Mouse (Mus musculus): Measurements from ENCODE around the gene Abhd8. TPM values are rescaled to one million over a fixed set of nuclear protein-coding genes. Genes with fewer than 3 reads are reported as not detected.
A peak's percentile ranks its signal among the peaks of the same experiment; 100 is the strongest.

Abhd8 gene
- polyA plus RNA-seq, 1 experiment from 2014 or later = 192 TPM

DNA sequence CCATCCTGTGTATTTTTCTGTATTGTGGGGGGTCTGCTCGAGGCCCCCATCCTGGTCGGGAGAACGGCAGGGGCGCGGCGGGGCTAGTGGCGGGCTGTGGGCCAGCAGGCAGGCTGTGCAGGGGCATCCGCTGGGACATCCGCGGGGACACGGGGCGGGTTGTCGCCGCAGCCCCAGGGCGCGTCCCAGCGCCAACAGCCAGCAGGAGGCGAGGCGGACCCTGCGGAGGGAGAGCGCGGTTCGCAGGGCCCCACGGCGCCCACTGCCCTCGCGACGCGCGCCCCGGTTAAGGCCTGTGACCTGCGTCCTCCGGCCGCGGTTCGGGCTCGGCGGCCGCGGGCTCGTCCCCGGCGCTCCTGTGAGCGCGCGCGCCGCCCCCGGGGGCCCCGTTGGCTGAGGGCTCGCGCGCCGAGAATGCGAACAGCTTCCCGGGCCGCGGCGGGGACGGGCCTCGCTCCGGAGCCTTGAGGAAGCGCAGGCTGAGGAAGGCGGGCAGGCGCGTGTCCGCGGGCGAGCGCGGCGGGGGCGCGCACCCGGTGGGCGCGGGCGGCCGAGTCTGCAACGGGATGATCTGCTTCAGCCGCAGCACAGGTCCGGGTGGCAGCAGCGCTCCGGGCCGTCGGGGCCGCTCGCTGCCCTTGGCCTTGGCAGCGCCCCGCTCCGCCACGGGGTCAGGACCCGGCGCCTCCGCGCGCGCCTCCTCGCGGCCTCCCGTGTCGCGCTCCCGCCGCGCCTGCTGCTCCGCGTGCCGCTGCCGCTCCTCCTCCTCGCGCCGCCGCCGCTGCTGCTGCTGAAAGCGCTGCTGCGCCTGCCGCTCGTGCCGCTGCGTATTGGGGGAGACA lies 12.9 kb upstream of the Abhd8 start:
- peak overlapping the region; percentile 56 for H3K4me3 ChIP-seq (replicated peaks)
- peaks cover 25% of the 10 kb centered on the region for H3K4me1 ChIP-seq
- peak overlapping the region; percentile 65 for H3K9ac ChIP-seq (replicated peaks)
- H3K4me2 ChIP-seq = peak overlapping the region; percentile 81
- H3K27me3 ChIP-seq (replicated peaks) = no peaks in the 10 kb centered on the region
- peak; percentile 79 for ATAC-seq (ENCODE audit: low FRiP score)
- H3K27ac ChIP-seq (replicated peaks) = peak overlapping the region; percentile 93
- WGBS = under 1% methylated on average over 76 of the region's 121 CpGs
- peaks cover 70% of the 10 kb centered on the region for H3K36me3 ChIP-seq
- H3K9me3 ChIP-seq (replicated peaks) = no peaks in the 10 kb centered on the region

DNA sequence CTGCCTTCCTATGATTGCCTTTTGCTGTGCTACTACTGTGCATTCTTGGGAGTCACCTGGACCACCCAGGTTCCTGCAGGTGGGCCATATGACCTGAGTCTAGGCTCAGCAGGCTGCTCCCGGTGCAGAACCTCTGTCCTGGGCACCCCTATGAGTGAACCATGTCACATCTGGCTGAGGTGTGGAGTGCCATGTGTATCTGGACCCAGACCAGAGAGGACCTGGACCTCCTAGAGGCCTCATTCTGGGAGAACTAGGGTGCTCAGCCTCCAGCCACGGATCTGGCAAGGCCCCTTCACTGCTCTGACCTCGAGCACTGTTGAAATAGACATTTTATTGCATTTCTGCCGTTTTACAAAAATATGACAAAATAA lies 12.2 kb upstream of the Abhd8 start:
- no peaks in the 10 kb centered on the region for H3K9me3 ChIP-seq (replicated peaks)
- H3K27ac ChIP-seq (replicated peaks) = peak overlapping the region; percentile 93
- peaks cover 70% of the 10 kb centered on the region for H3K36me3 ChIP-seq
- peak overlapping the region; percentile 56 for H3K4me3 ChIP-seq (replicated peaks)
- peak overlapping the region; percentile 65 for H3K9ac ChIP-seq (replicated peaks)
- 31% methylated on average over 4 of the region's 4 CpGs for WGBS
- peaks cover 30% of the 10 kb centered on the region for H3K4me1 ChIP-seq
- no peaks in the 10 kb centered on the region for H3K27me3 ChIP-seq (replicated peaks)
- peak; percentile 5; the same call in 1 of the 2 replicates for ATAC-seq (ENCODE audit: low FRiP score)
- H3K4me2 ChIP-seq = peak overlapping the region; percentile 81

DNA sequence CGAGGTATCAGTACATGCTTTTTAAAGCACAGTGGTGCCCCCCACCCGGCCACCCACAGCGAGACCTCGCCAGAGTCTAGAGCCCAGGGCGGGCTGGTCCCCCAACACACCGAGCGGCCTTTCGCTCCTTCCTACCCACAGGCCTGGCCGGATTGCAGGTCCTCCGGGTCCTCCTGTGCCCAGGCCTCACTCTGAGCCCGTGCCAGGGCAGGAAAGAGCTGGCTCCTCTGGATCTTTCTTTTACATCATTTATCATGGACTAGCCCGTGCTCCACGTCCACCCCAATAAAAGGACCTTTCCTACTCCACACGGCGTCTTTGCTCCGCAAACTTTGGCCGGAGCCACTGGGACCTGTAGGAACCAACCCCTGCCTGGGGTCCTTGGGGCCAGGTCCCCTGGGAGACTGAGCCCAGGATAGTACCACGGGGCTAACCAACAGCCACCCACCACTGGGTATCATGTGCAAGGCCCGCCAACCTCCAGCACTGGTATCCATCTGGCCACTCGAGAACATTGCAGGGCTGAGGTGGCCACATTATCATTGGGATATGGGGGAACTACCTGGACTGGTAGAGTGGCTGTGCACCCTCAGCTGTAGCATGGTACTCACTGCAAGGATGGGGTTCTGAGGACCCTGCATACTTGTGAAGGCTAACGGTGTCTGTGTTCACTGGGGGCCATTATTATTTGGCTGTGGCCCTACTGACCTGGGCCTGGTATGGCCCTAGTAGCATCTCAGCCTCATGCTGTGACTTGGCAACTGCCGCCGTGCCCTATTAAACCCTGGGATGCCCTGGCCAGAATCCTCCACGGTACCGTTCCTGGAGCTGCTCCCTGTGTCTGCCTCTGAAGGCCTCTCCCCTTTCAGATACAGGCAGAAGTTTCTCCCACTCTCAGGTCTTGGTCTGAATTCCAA lies 11.6 kb upstream of the Abhd8 start:
- H3K4me2 ChIP-seq = 0 out of 2 replicates have a peak overlapping the region, but pooled peaks have one; percentile 81
- H3K27me3 ChIP-seq (replicated peaks) = no peaks in the 10 kb centered on the region
- WGBS = 89% methylated on average over 25 of the region's 25 CpGs
- peak overlapping the region; percentile 56; the same call in 1 of the 2 replicates for H3K4me3 ChIP-seq (replicated peaks)
- peak overlapping the region; percentile 93 for H3K27ac ChIP-seq (replicated peaks)
- peaks cover 64% of the 10 kb centered on the region for H3K36me3 ChIP-seq
- no peak for ATAC-seq (ENCODE audit: low FRiP score)
- H3K9ac ChIP-seq (replicated peaks) = no peak overlapping the region
- no peaks in the 10 kb centered on the region for H3K9me3 ChIP-seq (replicated peaks)
- H3K4me1 ChIP-seq = peaks cover 36% of the 10 kb centered on the region

DNA sequence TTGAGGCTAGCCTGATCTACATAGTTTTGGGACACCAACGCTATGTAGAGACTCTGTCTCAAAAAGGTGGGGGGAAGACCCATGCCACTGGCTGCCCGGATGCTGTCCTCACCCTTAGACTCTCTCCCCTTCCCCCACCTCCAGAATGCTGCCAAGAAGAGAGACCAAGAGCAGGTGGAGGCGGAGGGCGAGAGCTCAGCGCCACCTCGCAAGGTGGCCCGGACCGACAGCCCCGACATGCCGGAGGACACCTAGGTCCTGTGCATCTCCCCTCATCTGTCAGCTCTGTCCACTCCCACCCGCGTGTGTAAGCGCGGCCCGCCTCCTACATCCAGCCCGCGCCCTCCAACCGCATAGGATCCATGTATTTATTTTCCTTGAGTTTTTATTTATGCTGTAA lies 10.9 kb upstream of the Abhd8 start:
- no peak overlapping the region for H3K4me3 ChIP-seq (replicated peaks)
- H3K4me1 ChIP-seq = peaks cover 41% of the 10 kb centered on the region
- no peak overlapping the region for H3K4me2 ChIP-seq
- H3K27me3 ChIP-seq (replicated peaks) = no peaks in the 10 kb centered on the region
- peaks cover 58% of the 10 kb centered on the region for H3K36me3 ChIP-seq
- ATAC-seq (ENCODE audit: low FRiP score) = no peak
- WGBS = 96% methylated on average over 18 of the region's 18 CpGs
- H3K9me3 ChIP-seq (replicated peaks) = no peaks in the 10 kb centered on the region
- no peak overlapping the region for H3K9ac ChIP-seq (replicated peaks)
- H3K27ac ChIP-seq (replicated peaks) = no peak overlapping the region

DNA sequence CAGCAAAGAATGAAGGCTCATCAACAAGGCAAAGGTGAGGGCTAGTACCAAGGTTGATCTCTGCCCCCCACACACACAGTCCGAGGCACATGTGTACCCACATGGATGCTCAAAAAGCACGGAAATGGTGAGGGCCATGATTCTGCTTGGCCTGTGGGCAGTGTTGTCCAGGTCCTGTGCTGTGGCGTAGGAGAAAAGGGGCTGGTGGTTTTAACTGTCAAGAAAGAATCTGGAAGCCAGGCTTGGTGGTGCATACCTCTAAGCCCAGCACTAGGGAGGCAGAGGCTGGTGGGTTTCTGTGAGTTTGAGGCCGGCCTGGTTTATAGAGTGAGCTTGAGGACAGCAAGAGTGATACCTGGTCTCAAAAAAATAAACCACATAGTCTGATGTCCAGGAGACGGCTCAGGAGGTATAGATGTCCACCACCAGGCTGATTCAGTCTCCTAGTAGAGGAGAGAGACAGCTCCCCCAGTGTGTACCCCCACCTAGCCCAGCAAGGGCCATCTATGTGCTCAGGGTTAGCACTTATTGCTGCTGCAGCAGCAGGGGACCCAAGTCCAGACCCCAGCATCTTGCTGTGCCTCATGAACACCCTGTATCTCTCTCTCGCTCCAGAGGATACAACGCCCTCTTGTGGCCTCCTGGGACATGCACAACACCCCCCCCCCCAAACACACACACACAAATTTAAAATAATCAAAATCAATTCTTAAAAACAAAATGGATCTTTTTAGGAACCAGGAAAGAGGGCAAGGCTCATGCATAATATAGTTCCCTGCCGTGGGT lies 9.3 kb upstream of the Abhd8 start:
- H3K9me3 ChIP-seq (replicated peaks) = no peaks in the 10 kb centered on the region
- peaks cover 44% of the 10 kb centered on the region for H3K4me1 ChIP-seq
- peaks cover 45% of the 10 kb centered on the region for H3K36me3 ChIP-seq
- no peak overlapping the region for H3K4me3 ChIP-seq (replicated peaks)
- H3K27me3 ChIP-seq (replicated peaks) = no peaks in the 10 kb centered on the region
- ATAC-seq (ENCODE audit: low FRiP score) = no peak
- H3K9ac ChIP-seq (replicated peaks) = no peak overlapping the region
- no peak overlapping the region for H3K27ac ChIP-seq (replicated peaks)
- H3K4me2 ChIP-seq = no peak overlapping the region
- 93% methylated on average over 8 of the region's 8 CpGs for WGBS

DNA sequence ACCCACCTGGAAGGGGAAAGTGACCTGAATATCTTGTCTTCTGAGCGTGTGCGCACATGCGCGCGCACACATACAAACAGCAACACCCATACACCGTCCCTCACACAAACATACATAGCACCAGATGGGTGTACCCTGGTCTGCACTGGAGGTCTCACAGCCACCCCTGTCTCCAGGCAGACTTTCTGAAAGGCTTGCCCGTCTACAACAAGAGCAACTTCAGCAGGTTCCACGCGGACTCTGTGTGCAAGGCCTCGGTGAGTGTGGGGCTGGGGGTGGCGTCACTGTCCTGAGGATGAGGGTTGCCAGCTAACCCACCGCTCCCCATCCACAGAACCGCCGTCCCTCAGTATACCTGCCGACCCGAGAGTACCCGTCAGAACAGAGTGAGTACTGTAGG lies 8.4 kb upstream of the Abhd8 start:
- H3K4me1 ChIP-seq = peaks cover 35% of the 10 kb centered on the region

DNA sequence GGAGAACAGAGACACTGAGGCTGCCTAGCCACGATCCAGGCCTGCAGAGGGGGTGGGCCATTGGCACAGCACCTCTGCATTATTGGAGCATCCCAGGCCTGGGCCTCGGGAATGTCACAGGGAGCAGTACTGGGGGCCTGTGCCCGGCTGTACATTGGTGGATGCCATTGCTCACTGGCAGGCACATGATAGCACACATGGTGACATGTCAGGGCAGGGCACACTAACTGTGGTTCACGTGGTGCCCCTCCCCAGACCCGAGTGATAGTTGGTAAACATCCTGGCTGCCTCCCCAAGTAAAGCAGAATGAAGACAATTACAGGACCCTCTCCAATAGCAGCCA lies 7.4 kb upstream of the Abhd8 start:
- peaks cover 31% of the 10 kb centered on the region for H3K4me1 ChIP-seq
- no peak overlapping the region for H3K27ac ChIP-seq (replicated peaks)
- no peak overlapping the region for H3K4me3 ChIP-seq (replicated peaks)
- 89% methylated on average over 5 of the region's 5 CpGs for WGBS
- no peak overlapping the region for H3K4me2 ChIP-seq
- peaks cover 45% of the 10 kb centered on the region for H3K36me3 ChIP-seq
- no peak for ATAC-seq (ENCODE audit: low FRiP score)
- H3K9me3 ChIP-seq (replicated peaks) = no peaks in the 10 kb centered on the region
- H3K9ac ChIP-seq (replicated peaks) = no peak overlapping the region
- no peaks in the 10 kb centered on the region for H3K27me3 ChIP-seq (replicated peaks)

More for the DNA sequence above, 8.4 kb upstream of the Abhd8 start:
- H3K4me3 ChIP-seq (replicated peaks) = no peak overlapping the region
- H3K4me2 ChIP-seq = no peak overlapping the region
- H3K9ac ChIP-seq (replicated peaks) = no peak overlapping the region
- no peaks in the 10 kb centered on the region for H3K9me3 ChIP-seq (replicated peaks)
- peaks cover 45% of the 10 kb centered on the region for H3K36me3 ChIP-seq
- 95% methylated on average over 17 of the region's 17 CpGs for WGBS
- no peak for ATAC-seq (ENCODE audit: low FRiP score)
- H3K27ac ChIP-seq (replicated peaks) = no peak overlapping the region
- no peaks in the 10 kb centered on the region for H3K27me3 ChIP-seq (replicated peaks)

DNA sequence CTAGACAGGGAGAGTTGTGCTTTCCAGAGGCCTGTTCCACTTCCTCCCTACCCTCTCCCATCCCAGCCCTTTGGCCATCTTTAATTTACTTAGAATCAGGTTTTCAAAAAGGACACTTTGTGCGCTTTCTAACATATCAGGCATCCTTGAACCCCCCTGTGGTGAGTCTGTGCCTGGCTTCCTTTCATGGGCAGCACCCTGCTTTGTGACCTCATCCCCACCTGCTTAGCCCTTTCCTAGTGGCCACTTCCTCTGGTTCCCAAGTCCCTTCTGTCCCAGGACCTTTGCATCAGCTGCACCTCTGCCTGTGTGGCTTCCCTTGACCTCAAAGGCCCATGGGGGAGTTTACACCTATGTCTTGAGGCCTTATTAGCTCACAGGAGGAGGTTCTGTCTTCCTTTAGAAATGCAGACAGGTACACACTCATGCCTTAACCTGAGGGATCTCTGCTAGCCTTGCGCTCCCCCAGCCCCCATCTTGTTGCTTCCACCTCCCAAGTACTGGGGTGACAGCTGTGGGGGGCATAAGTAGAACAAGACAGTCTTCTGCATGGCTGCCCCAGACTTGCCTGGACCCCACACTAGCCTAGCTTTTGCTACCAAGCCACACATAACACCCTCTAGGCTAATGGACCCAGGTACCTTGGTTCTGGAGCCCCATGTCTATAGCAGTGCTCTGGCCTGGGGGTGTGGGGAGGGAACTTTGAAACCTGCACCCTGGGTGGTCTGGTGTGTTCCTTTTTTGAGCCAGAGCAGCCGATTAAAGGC lies 6.9 kb upstream of the Abhd8 start:
- 92% methylated on average over 3 of the region's 3 CpGs for WGBS

DNA sequence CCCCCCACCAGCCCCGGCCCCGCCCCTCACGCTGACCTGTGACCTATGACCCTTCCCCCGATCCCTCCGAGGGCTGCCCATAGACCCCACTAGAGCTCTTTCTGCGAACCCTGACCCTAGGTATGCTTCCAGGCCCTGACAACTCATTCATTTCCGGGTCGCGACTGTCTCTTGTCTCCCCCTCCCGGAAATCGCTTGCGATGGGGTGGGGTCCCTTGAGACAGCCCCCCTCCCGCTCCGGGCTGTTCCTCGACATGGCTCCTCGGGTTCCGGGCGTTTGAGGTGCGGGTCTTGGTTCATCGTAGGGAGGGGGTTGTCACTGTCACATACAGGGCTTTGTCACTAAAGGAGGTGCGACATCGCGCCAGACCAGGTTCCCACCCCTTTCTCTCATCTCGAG lies 6.0 kb upstream of the Abhd8 start:
- H3K4me3 ChIP-seq (replicated peaks) = peak overlapping the region; percentile 83
- peak overlapping the region; percentile 90 for H3K27ac ChIP-seq (replicated peaks)
- H3K4me1 ChIP-seq = peaks cover 33% of the 10 kb centered on the region
- WGBS = 2% methylated on average over 24 of the region's 24 CpGs
- H3K36me3 ChIP-seq = peaks cover 36% of the 10 kb centered on the region
- ATAC-seq (ENCODE audit: low FRiP score) = peak; percentile 53
- H3K9ac ChIP-seq (replicated peaks) = peak overlapping the region; percentile 72
- H3K27me3 ChIP-seq (replicated peaks) = no peaks in the 10 kb centered on the region
- H3K4me2 ChIP-seq = peak overlapping the region; percentile 89
- H3K9me3 ChIP-seq (replicated peaks) = no peaks in the 10 kb centered on the region

More for the DNA sequence above, 6.9 kb upstream of the Abhd8 start:
- Histone ChIP-seq H3K9ac (replicated peaks) (peak overlapping the region; percentile 72), H3K27ac (replicated peaks) (peak overlapping the region; percentile 90; the same call in 1 of the 2 replicates), H3K27me3 (replicated peaks) (no peaks in the 10 kb centered on the region), H3K4me2 (peak overlapping the region; percentile 89), H3K36me3 (peaks cover 45% of the 10 kb centered on the region), H3K9me3 (replicated peaks) (no peaks in the 10 kb centered on the region), H3K4me1 (peaks cover 31% of the 10 kb centered on the region), H3K4me3 (replicated peaks) (peak overlapping the region; percentile 83)
- ATAC-seq (ENCODE audit: low FRiP score) = no peak

DNA sequence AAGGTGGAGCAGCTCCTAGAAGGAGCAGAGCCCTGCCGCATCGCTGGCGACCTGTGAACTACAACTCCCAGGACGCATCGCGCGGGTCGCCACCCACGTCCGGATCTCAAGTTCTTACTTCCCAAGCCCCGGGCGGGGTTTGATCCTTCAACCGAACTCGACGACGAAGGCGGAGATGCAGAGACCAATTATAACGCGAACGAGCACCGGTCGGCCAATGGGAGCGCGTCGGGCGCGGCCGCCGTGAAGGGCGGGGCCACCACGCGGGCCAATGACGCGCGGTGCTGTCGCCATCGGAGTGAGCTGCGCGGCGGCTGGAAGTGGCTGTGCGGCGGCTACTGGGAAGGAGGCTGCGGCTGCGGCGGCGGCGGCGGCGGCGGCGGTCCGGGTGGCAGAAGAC lies 5.5 kb upstream of the Abhd8 start, which contains the start of gene Dda1:
Dda1 (plus strand) TSS at position 284 of the 400 bp plus-strand sequence.
- H3K4me2 ChIP-seq = peak within 1 kb of the TSS; percentile 89
- under 1% methylated on average over 45 of the region's 52 CpGs for WGBS
- no peaks in the 10 kb centered on the region for H3K27me3 ChIP-seq (replicated peaks)
- H3K36me3 ChIP-seq = peaks cover 31% of the 10 kb centered on the region
- peak within 1 kb of the TSS; percentile 72 for H3K9ac ChIP-seq (replicated peaks)
- peak within 1 kb of the TSS; percentile 83 for H3K4me3 ChIP-seq (replicated peaks)
- H3K27ac ChIP-seq (replicated peaks) = peak within 1 kb of the TSS; percentile 90
- peak; percentile 90 for ATAC-seq (ENCODE audit: low FRiP score)
- H3K4me1 ChIP-seq = peaks cover 38% of the 10 kb centered on the region
- H3K9me3 ChIP-seq (replicated peaks) = no peaks in the 10 kb centered on the region
